Mouse (Mus musculus): Measurements from ENCODE around the gene Mrps2. TPM values are rescaled to one million over a fixed set of nuclear protein-coding genes. Genes with fewer than 3 reads are reported as not detected.
"Not testable (repeated sequence)": the region's sequence is repeated elsewhere in the genome, so short reads cannot be mapped to it uniquely, and the experiment has no call there.

Gene Mrps2
- polyA plus RNA-seq, 1 experiment, result 30.4 TPM

GRCm38 (mm10) chr2:28502987-28503386, 35.1 kb downstream of the Mrps2 start:
- no peaks in the 10 kb centered on the region for H3K79me3 ChIP-seq (ENCODE audit: low read depth)
- TF ChIP-seq MYOG (IDR thresholded peaks at IDR 0.05; ENCODE audit: control insufficient read depth, extremely low read depth, insufficient read length) (no peak), MYOD1 (IDR thresholded peaks at IDR 0.05; ENCODE audit: control insufficient read depth, insufficient read length, low read depth) (no peak), CTCF (IDR thresholded peaks at IDR 0.05; ENCODE audit: control insufficient read depth, insufficient read depth, insufficient read length) (no peak), FOSL1 (IDR thresholded peaks at IDR 0.05; ENCODE audit: insufficient read depth, low read length, poor library complexity, severe bottlenecking) (no peak), USF1 (IDR thresholded peaks at IDR 0.05; ENCODE audit: low read depth) (no peak), CEBPB (IDR thresholded peaks at IDR 0.05; ENCODE audit: low read depth) (no peak), MAX (IDR thresholded peaks at IDR 0.05) (no peak)
- H3K27me3 ChIP-seq (ENCODE audit: control insufficient read depth, insufficient read depth, insufficient read length), result peaks cover 15% of the 10 kb centered on the region

GRCm38 (mm10) chr2:28504676-28505075, 36.8 kb downstream of the Mrps2 start:
- H3K27me3 ChIP-seq (ENCODE audit: control insufficient read depth, insufficient read depth, insufficient read length), result peaks cover 19% of the 10 kb centered on the region
- H3K36me3 ChIP-seq (ENCODE audit: control insufficient read depth, insufficient read depth), result no peaks in the 10 kb centered on the region
- H3ac ChIP-seq (ENCODE audit: control insufficient read depth, insufficient read length, low read depth), result no peak overlapping the region
- no peaks in the 10 kb centered on the region for H3K79me3 ChIP-seq (ENCODE audit: low read depth)
- TF ChIP-seq USF1 (IDR thresholded peaks at IDR 0.05; ENCODE audit: low read depth) (no peak), FOSL1 (IDR thresholded peaks at IDR 0.05; ENCODE audit: insufficient read depth, low read length, poor library complexity, severe bottlenecking) (no peak), MYOD1 (IDR thresholded peaks at IDR 0.05; ENCODE audit: control insufficient read depth, insufficient read length, low read depth) (no peak), MAX (IDR thresholded peaks at IDR 0.05) (no peak), MYOG (IDR thresholded peaks at IDR 0.05; ENCODE audit: control insufficient read depth, extremely low read depth, insufficient read length) (no peak), CTCF (IDR thresholded peaks at IDR 0.05; ENCODE audit: control insufficient read depth, insufficient read depth, insufficient read length) (no peak), CEBPB (IDR thresholded peaks at IDR 0.05; ENCODE audit: low read depth) (no peak)
- H3K79me2 ChIP-seq (ENCODE audit: control insufficient read depth, insufficient read depth), result no peaks in the 10 kb centered on the region
- no peak overlapping the region for H3K4me3 ChIP-seq (ENCODE audit: insufficient read depth, poor library complexity, severe bottlenecking)

More at GRCm38 (mm10) chr2:28502987-28503386, 35.1 kb downstream of the Mrps2 start:
- no peaks in the 10 kb centered on the region for H3K36me3 ChIP-seq (ENCODE audit: control insufficient read depth, insufficient read depth)
- no peaks in the 10 kb centered on the region for H3K79me2 ChIP-seq (ENCODE audit: control insufficient read depth, insufficient read depth)
- no peak overlapping the region for H3ac ChIP-seq (ENCODE audit: control insufficient read depth, insufficient read length, low read depth)
- H3K4me3 ChIP-seq (ENCODE audit: insufficient read depth, poor library complexity, severe bottlenecking), result no peak overlapping the region

- H3ac ChIP-seq (ENCODE audit: control insufficient read depth, insufficient read length, low read depth), result no peak within 1 kb of the TSS
- TF ChIP-seq MAX (IDR thresholded peaks at IDR 0.05), result no peak
- no peak for TF ChIP-seq MYOD1 (IDR thresholded peaks at IDR 0.05; ENCODE audit: control insufficient read depth, insufficient read length, low read depth)
- no peak for TF ChIP-seq USF1 (IDR thresholded peaks at IDR 0.05; ENCODE audit: low read depth)
- TF ChIP-seq CTCF (IDR thresholded peaks at IDR 0.05; ENCODE audit: control insufficient read depth, insufficient read depth, insufficient read length), result no peak
- TF ChIP-seq CEBPB (IDR thresholded peaks at IDR 0.05; ENCODE audit: low read depth), result no peak
- TF ChIP-seq MYOG (IDR thresholded peaks at IDR 0.05; ENCODE audit: control insufficient read depth, extremely low read depth, insufficient read length), result no peak
- TF ChIP-seq FOSL1 (IDR thresholded peaks at IDR 0.05; ENCODE audit: insufficient read depth, low read length, poor library complexity, severe bottlenecking), result no peak
- H3K79me2 ChIP-seq (ENCODE audit: control insufficient read depth, insufficient read depth), result no peaks in the 10 kb centered on the region
- H3K27me3 ChIP-seq (ENCODE audit: control insufficient read depth, insufficient read depth, insufficient read length), result peaks cover 27% of the 10 kb centered on the region
- no peaks in the 10 kb centered on the region for H3K79me3 ChIP-seq (ENCODE audit: low read depth)
- H3K36me3 ChIP-seq (ENCODE audit: control insufficient read depth, insufficient read depth), result no peaks in the 10 kb centered on the region
- no peak within 1 kb of the TSS for H3K4me3 ChIP-seq (ENCODE audit: insufficient read depth, poor library complexity, severe bottlenecking)
Measured at GRCm38 (mm10) chr2:28505795-28506194, 37.9 kb downstream of the Mrps2 start, which contains the start of gene Gm10134. Gene Gm10134, plus strand, starts transcription at chr2:28506095.

GRCm38 (mm10) chr2:28506291-28506690, 38.4 kb downstream of the Mrps2 start:
- Histone ChIP-seq H3K79me3 (ENCODE audit: low read depth) (no peaks in the 10 kb centered on the region), H3K4me3 (ENCODE audit: insufficient read depth, poor library complexity, severe bottlenecking) (no peak overlapping the region), H3K36me3 (ENCODE audit: control insufficient read depth, insufficient read depth) (no peaks in the 10 kb centered on the region), H3K79me2 (ENCODE audit: control insufficient read depth, insufficient read depth) (no peaks in the 10 kb centered on the region), H3ac (ENCODE audit: control insufficient read depth, insufficient read length, low read depth) (no peak overlapping the region), H3K27me3 (ENCODE audit: control insufficient read depth, insufficient read depth, insufficient read length) (peaks cover 30% of the 10 kb centered on the region)
- TF ChIP-seq MYOD1 (IDR thresholded peaks at IDR 0.05; ENCODE audit: control insufficient read depth, insufficient read length, low read depth) (no peak), FOSL1 (IDR thresholded peaks at IDR 0.05; ENCODE audit: insufficient read depth, low read length, poor library complexity, severe bottlenecking) (no peak), USF1 (IDR thresholded peaks at IDR 0.05; ENCODE audit: low read depth) (no peak), CEBPB (IDR thresholded peaks at IDR 0.05; ENCODE audit: low read depth) (no peak), MYOG (IDR thresholded peaks at IDR 0.05; ENCODE audit: control insufficient read depth, extremely low read depth, insufficient read length) (no peak), MAX (IDR thresholded peaks at IDR 0.05) (no peak), CTCF (IDR thresholded peaks at IDR 0.05; ENCODE audit: control insufficient read depth, insufficient read depth, insufficient read length) (no peak)

- not testable (repeated sequence) for H3ac ChIP-seq (ENCODE audit: control insufficient read depth, insufficient read length, low read depth); H3K4me3 ChIP-seq (ENCODE audit: insufficient read depth, poor library complexity, severe bottlenecking); H3K36me3 ChIP-seq (ENCODE audit: control insufficient read depth, insufficient read depth); H3K79me2 ChIP-seq (ENCODE audit: control insufficient read depth, insufficient read depth); H3K79me3 ChIP-seq (ENCODE audit: low read depth)
- peaks cover 24% of the 10 kb centered on the region for H3K27me3 ChIP-seq (ENCODE audit: control insufficient read depth, insufficient read depth, insufficient read length)
Measured at GRCm38 (mm10) chr2:28511600-28511999, 43.7 kb downstream of the Mrps2 start.

- peaks cover 18% of the 10 kb centered on the region for H3K27me3 ChIP-seq (ENCODE audit: control insufficient read depth, insufficient read depth, insufficient read length)
- no peaks in the 10 kb centered on the region for H3K79me3 ChIP-seq (ENCODE audit: low read depth)
- TF ChIP-seq MYOD1 (IDR thresholded peaks at IDR 0.05; ENCODE audit: control insufficient read depth, insufficient read length, low read depth) (no peak), MAX (IDR thresholded peaks at IDR 0.05) (no peak), CTCF (IDR thresholded peaks at IDR 0.05; ENCODE audit: control insufficient read depth, insufficient read depth, insufficient read length) (no peak), CEBPB (IDR thresholded peaks at IDR 0.05; ENCODE audit: low read depth) (no peak), FOSL1 (IDR thresholded peaks at IDR 0.05; ENCODE audit: insufficient read depth, low read length, poor library complexity, severe bottlenecking) (no peak), MYOG (IDR thresholded peaks at IDR 0.05; ENCODE audit: control insufficient read depth, extremely low read depth, insufficient read length) (no peak), USF1 (IDR thresholded peaks at IDR 0.05; ENCODE audit: low read depth) (no peak)
- peak within 1 kb of the TSS; percentile 23 for H3K4me3 ChIP-seq (ENCODE audit: insufficient read depth, poor library complexity, severe bottlenecking)
- H3K36me3 ChIP-seq (ENCODE audit: control insufficient read depth, insufficient read depth), result no peaks in the 10 kb centered on the region
- peak within 1 kb of the TSS; percentile 70 for H3ac ChIP-seq (ENCODE audit: control insufficient read depth, insufficient read length, low read depth)
- no peaks in the 10 kb centered on the region for H3K79me2 ChIP-seq (ENCODE audit: control insufficient read depth, insufficient read depth)
Measured at GRCm38 (mm10) chr2:28512798-28513401, 45.0 kb downstream of the Mrps2 start, which contains the start of gene Ralgds. Gene Ralgds, plus strand, starts transcription at chr2:28513125.
